Mouse (Mus musculus) stomach, postnatal 0 days (tissue): ENCODE measurements around the gene Atp8b3. TPM values are rescaled to one million over a fixed set of nuclear protein-coding genes. Genes with fewer than 3 reads are reported as not detected.

Experiments used
- ATAC-seq: fragments of 200-750 bp; cut with Nextera tagmentation; 2 replicates; pipeline ENCODE4 v1.8.0; 2017; ENCODE audit not compliant: low FRiP score, low TSS enrichment
- DNase-seq: peaks from one replicate; pipeline ENCODE4 v3.0.0-alpha.2; 2016; ENCODE audit warnings: low spot score
- H3K27ac ChIP-seq: fragments of 300-500 bp; sonication (generic); replicated peaks from 2 replicates; pipeline ENCODE4 v1.5.1; 2014; ENCODE audit warnings: mild to moderate bottlenecking, control low read depth
- H3K27me3 ChIP-seq: fragments of 300-500 bp; sonication (generic); 2 replicates; pipeline ENCODE4 v1.6.1; 2014; ENCODE audit warnings: low read length; ENCODE audit not compliant: control insufficient read depth, insufficient read depth
- H3K36me3 ChIP-seq: fragments of 300-500 bp; sonication (generic); 2 replicates; pipeline ENCODE4 v1.6.1; 2014; ENCODE audit warnings: low read length, mixed read lengths; ENCODE audit not compliant: control insufficient read depth, insufficient read depth
- H3K4me1 ChIP-seq: fragments of 300-500 bp; sonication (generic); replicated peaks from 2 replicates; pipeline ENCODE4 v1.6.1; 2014; ENCODE audit warnings: antibody characterized with exemption; ENCODE audit not compliant: control insufficient read depth, insufficient read depth
- H3K4me2 ChIP-seq: fragments of 300-500 bp; sonication (generic); replicated peaks from 2 replicates; pipeline ENCODE4 v1.6.1; 2014; ENCODE audit warnings: low read depth, mild to moderate bottlenecking, control low read depth, moderate library complexity
- H3K4me3 ChIP-seq: fragments of 300-500 bp; sonication (generic); 2 replicates; pipeline ENCODE4 v1.5.1; 2014; ENCODE audit warnings: low read depth, low read length, control low read depth
- H3K9ac ChIP-seq: fragments of 300-500 bp; sonication (generic); 2 replicates; pipeline ENCODE4 v1.6.1; 2014; ENCODE audit warnings: mild to moderate bottlenecking, low read length, control low read depth, mixed read lengths
- H3K9me3 ChIP-seq: fragments of 300-500 bp; sonication (generic); 2 replicates; pipeline ENCODE4 v1.6.1; 2016; ENCODE audit warnings: low read length; ENCODE audit not compliant: control insufficient read depth
- CTCF ChIP-seq: IDR thresholded peaks from 2 replicates; pipeline ENCODE4 v1.5.1; 2016; ENCODE audit warnings: antibody characterized with exemption, low read depth, mild to moderate bottlenecking, moderate library complexity
- EP300 ChIP-seq: optimal IDR thresholded peaks from 2 replicates; pipeline ENCODE3; 2016; ENCODE audit warnings: antibody characterized with exemption
- WGBS: fragments of 180-500 bp; shearing (Covaris S2); extraction: QIAGEN DNeasy Blood & Tissue Kit; methylation state at CpG from one replicate; pipeline ENCODE4 v1.1.7; 2014; 5-methylcytosine and 5-hydroxymethylcytosine counted together
- polyA plus RNA-seq: library from polyadenylated mRNA; unstranded; fragments of >200 nt; fragmentation: Nextera tagmentation; extraction: Ambion mirVana; gene quantifications from 2 replicates; pipeline ENCODE4 v1.2.1, GENCODE M21; 2015

The Atp8b3 gene
- polyA plus RNA-seq, 1 experiment from 2014 or later = 0.10 TPM

GRCm38 (mm10) chr10:80543873-80544272 is 4.9 kb upstream of the Atp8b3 start:
- H3K9ac ChIP-seq = no peak overlapping the region
- H3K4me1 ChIP-seq = no peaks in the 10 kb centered on the region
- H3K4me3 ChIP-seq = no peak overlapping the region
- no peak for TF ChIP-seq EP300
- no peak for TF ChIP-seq CTCF
- H3K9me3 ChIP-seq = no peaks in the 10 kb centered on the region
- no peak overlapping the region for H3K27ac ChIP-seq
- ATAC-seq = no peak
- WGBS = 93% methylated on average over 14 of the region's 14 CpGs
- H3K36me3 ChIP-seq = peaks cover 42% of the 10 kb centered on the region
- no peaks in the 10 kb centered on the region for H3K27me3 ChIP-seq
- no peak overlapping the region for H3K4me2 ChIP-seq
- DNase-seq = no peak

DNA sequence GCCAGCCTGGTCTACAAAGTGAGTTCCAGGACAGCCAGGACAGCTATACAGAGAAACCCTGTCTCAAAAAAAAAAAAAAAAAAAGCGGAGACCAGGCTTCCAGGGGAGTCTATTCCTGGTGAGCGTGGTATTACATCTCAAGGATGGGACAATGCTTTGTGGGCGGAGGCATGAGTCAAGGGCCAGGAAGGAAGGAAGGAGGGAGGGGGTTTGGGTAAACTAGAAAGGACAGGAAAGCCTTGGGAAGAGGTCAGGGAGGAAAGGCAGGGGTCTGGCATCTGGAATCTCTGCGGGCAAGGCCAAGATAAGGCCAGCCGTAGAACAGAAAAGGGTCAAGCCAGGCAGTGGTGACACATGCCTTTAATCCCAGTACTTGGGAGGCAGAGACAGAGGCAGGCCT is 569 bp upstream of the Atp8b3 start:
- no peaks in the 10 kb centered on the region; the same call in 1 of the 2 replicates for H3K27me3 ChIP-seq
- H3K4me2 ChIP-seq = no peak overlapping the region
- no peaks in the 10 kb centered on the region for H3K9me3 ChIP-seq
- peaks cover 20% of the 10 kb centered on the region; the same call in 1 of the 2 replicates for H3K36me3 ChIP-seq
- no peak for TF ChIP-seq CTCF
- TF ChIP-seq EP300 = no peak
- no peak overlapping the region for H3K27ac ChIP-seq
- DNase-seq (no peak), ATAC-seq (no peak)
- no peaks in the 10 kb centered on the region for H3K4me1 ChIP-seq
- WGBS = 30% methylated on average over 5 of the region's 5 CpGs
- H3K4me3 ChIP-seq = no peak overlapping the region
- H3K9ac ChIP-seq = no peak overlapping the region

GRCm38 (mm10) chr10:80538180-80538579 is 744 bp downstream of the Atp8b3 start:
- Histone ChIP-seq H3K4me3 (no peak overlapping the region), H3K27me3 (no peaks in the 10 kb centered on the region; the same call in 1 of the 2 replicates), H3K4me1 (no peaks in the 10 kb centered on the region), H3K9me3 (no peaks in the 10 kb centered on the region), H3K9ac (no peak overlapping the region), H3K36me3 (peaks cover 9% of the 10 kb centered on the region; the same call in 1 of the 2 replicates), H3K4me2 (no peak overlapping the region), H3K27ac (no peak overlapping the region)
- no peak for TF ChIP-seq CTCF
- TF ChIP-seq EP300 = no peak
- no peak for ATAC-seq
- 52% methylated on average over 5 of the region's 5 CpGs for WGBS
- no peak for DNase-seq

DNA sequence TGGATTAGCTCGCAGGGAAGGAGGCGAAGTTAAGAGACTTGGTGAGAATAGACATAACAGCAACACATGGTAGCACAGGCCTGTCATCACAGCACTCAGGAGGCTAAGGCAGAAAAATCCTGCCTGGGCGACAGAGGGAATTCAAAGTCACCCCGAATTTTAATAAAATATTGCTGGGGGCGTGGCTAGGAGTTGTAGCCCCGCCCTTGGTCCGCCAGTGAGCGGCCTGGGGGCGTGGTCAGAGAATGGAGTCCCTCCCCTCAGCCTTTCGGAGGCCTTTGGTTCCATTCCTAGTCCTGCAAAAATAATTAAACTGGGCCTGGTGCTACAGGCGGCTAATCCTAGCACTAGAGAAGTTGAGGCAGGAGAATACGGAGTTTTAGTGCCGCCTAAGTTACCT is 3.2 kb downstream of the Atp8b3 start:
- DNase-seq = peak; percentile 48
- TF ChIP-seq EP300 (no peak), CTCF (no peak)
- Histone ChIP-seq H3K9ac (0 out of 2 replicates have a peak overlapping the region, but pooled peaks have one; percentile 1), H3K36me3 (no peaks in the 10 kb centered on the region), H3K4me3 (no peak overlapping the region), H3K27ac (no peak overlapping the region), H3K4me2 (no peak overlapping the region), H3K4me1 (no peaks in the 10 kb centered on the region), H3K9me3 (no peaks in the 10 kb centered on the region), H3K27me3 (no peaks in the 10 kb centered on the region; the same call in 1 of the 2 replicates)
- ATAC-seq = no peak
- WGBS = 14% methylated on average over 13 of the region's 13 CpGs

GRCm38 (mm10) chr10:80535071-80535470 is 3.9 kb downstream of the Atp8b3 start:
- Histone ChIP-seq H3K4me1 (no peaks in the 10 kb centered on the region), H3K4me2 (0 out of 2 replicates have a peak overlapping the region, but pooled peaks have one; percentile 14), H3K27me3 (no peaks in the 10 kb centered on the region; the same call in 1 of the 2 replicates), H3K9me3 (no peaks in the 10 kb centered on the region), H3K9ac (no peak overlapping the region), H3K4me3 (no peak overlapping the region), H3K27ac (no peak overlapping the region), H3K36me3 (no peaks in the 10 kb centered on the region)
- TF ChIP-seq EP300 = no peak
- no peak for TF ChIP-seq CTCF
- DNase-seq = no peak
- WGBS = 9% methylated on average over 14 of the region's 14 CpGs
- no peak for ATAC-seq

DNA sequence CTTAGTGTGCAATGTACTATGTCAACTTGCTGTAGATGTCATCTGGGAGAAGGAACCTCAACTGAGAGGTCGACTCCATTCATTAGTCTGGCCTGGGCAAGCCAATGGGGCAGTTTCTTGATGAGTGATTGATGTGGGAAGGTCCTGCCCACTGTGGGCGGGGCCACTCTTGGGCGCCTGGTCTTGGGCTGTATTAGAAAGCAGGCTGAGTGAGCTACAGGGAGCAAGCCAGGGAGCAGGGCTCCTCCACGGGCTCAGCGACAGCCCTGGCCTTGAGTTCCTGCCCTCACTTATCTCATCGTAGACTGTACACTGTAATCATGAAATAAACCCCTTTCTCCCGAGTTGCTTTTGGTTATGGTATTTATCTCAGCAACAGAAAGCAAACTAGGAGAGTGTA is 5.2 kb downstream of the Atp8b3 start:
- Histone ChIP-seq H3K4me2 (no peak overlapping the region), H3K4me1 (no peaks in the 10 kb centered on the region), H3K27me3 (no peaks in the 10 kb centered on the region; the same call in 1 of the 2 replicates), H3K4me3 (no peak overlapping the region), H3K9me3 (no peaks in the 10 kb centered on the region), H3K9ac (no peak overlapping the region), H3K36me3 (no peaks in the 10 kb centered on the region), H3K27ac (no peak overlapping the region)
- TF ChIP-seq CTCF = no peak
- no peak for TF ChIP-seq EP300
- WGBS = 12% methylated on average over 7 of the region's 7 CpGs
- ATAC-seq (peak; percentile 56), DNase-seq (peak; percentile 69)
